ENCODE assay signal across 28 mouse cellular contexts in the genomic region with DNA sequence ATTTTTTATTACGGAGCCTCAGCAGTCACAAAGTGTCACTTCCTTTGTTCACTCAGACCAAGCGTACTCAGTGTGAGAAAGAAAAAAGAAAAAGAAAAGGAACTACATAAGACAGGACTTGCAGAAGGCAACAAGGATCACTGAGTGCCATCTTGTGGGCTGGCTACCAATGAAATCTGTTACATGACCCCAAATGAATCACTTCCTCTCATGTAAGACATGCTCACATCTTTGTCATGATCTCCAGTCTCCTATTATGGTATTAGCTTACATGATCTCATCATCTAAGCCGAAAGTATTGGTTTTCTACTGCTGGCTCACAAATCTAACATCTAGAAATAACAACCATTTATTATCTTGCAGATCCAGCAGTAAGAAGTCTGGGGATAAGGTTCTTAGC.
DNase-seq lines count a peak whose midpoint lies in the region; ATAC-seq and TF ChIP-seq lines count a peak whose summit lies in the region.
"Had no signal": no experiment of that assay in that cellular context is flagged by ENCODE, and none has a peak within 500 bp of the region (broad histone marks: within the 10 kb centered on the region; RNA-seq: fewer than 3 reads in every experiment).

No protein-coding gene starts in this region.

- no peaks in the 10 kb centered on the region for H3K9me3 ChIP-seq in lung, embryonic 14.5 days (ENCODE audit: low read depth, low read length)
- no peaks in the 10 kb centered on the region for H3K9me3 ChIP-seq in lung, postnatal 0 days (ENCODE audit: low read length)
- no peaks in the 10 kb centered on the region for H3K9me3 ChIP-seq in forebrain, embryonic 12.5 days
- H3K9me3 ChIP-seq: embryonic facial prominence, embryonic 12.5 days; embryonic facial prominence, embryonic 15.5 days; forebrain, embryonic 10.5 days; G1E; heart, embryonic 13.5 days; hindbrain, embryonic 15.5 days had no signal

- WGBS in lung, embryonic 14.5 days, result 54% methylated on average over 3 of the region's 3 CpGs
- WGBS in lung, postnatal 0 days, result 38% methylated on average over 3 of the region's 3 CpGs
- 83% methylated on average over 3 of the region's 3 CpGs for WGBS in forebrain, embryonic 12.5 days

- H3K27ac ChIP-seq in lung, embryonic 14.5 days (ENCODE audit: low read depth), result no peak overlapping the region
- H3K27ac ChIP-seq in lung, postnatal 0 days (ENCODE audit: low read length), result no peak overlapping the region
- H3K27ac ChIP-seq in forebrain, embryonic 12.5 days, result no peak overlapping the region
- H3K27ac ChIP-seq: embryonic facial prominence, embryonic 12.5 days; embryonic facial prominence, embryonic 15.5 days; forebrain, embryonic 10.5 days; gastrocnemius, adult 2 months; heart, embryonic 13.5 days; hindbrain, embryonic 15.5 days had no signal

- H3K4me2 ChIP-seq in lung, embryonic 14.5 days, result no peak overlapping the region
- no peak overlapping the region for H3K4me2 ChIP-seq in lung, postnatal 0 days (replicated peaks; ENCODE audit: low read depth, low read length)
- H3K4me2 ChIP-seq in forebrain, embryonic 12.5 days, result no peak overlapping the region
- H3K4me2 ChIP-seq: embryonic facial prominence, embryonic 12.5 days; embryonic facial prominence, embryonic 15.5 days; heart, embryonic 13.5 days; hindbrain, embryonic 15.5 days had no signal

- H3K4me3 ChIP-seq in lung, embryonic 14.5 days (ENCODE audit: low read depth, low read length), result no peak overlapping the region
- H3K4me3 ChIP-seq in lung, postnatal 0 days (ENCODE audit: low read depth, low read length), result no peak overlapping the region
- no peak overlapping the region for H3K4me3 ChIP-seq in forebrain, embryonic 12.5 days (replicated peaks)
- H3K4me3 ChIP-seq: embryonic facial prominence, embryonic 12.5 days; embryonic facial prominence, embryonic 15.5 days; erythroblast, embryonic 14.5 days; forebrain, embryonic 10.5 days; gastrocnemius, adult 2 months; heart, embryonic 13.5 days; hindbrain, embryonic 15.5 days had no signal

- no peak for ATAC-seq in lung, embryonic 14.5 days (ENCODE audit: insufficient read depth)
- no peak for ATAC-seq in lung, postnatal 0 days
- no peak for ATAC-seq in forebrain, embryonic 12.5 days (ENCODE audit: low FRiP score)
- ATAC-seq: forebrain, embryonic 14.5 days; forebrain, postnatal 0 days; intestine, postnatal 0 days had no signal

- H3K27me3 ChIP-seq in lung, embryonic 14.5 days (ENCODE audit: insufficient read depth, low read length), result no peaks in the 10 kb centered on the region
- no peaks in the 10 kb centered on the region for H3K27me3 ChIP-seq in lung, postnatal 0 days (replicated peaks; ENCODE audit: insufficient read depth, low read length)
- no peaks in the 10 kb centered on the region for H3K27me3 ChIP-seq in forebrain, embryonic 12.5 days
- H3K27me3 ChIP-seq: embryonic facial prominence, embryonic 12.5 days; embryonic facial prominence, embryonic 15.5 days; heart, embryonic 13.5 days; hindbrain, embryonic 15.5 days had no signal

- TF ChIP-seq CTCF in lung, embryonic 14.5 days (IDR thresholded peaks at IDR 0.05; ENCODE audit: low read depth), result no peak
- no peak for TF ChIP-seq CTCF in lung, postnatal 0 days (IDR thresholded peaks at IDR 0.05)

- H3K36me3 ChIP-seq in lung, embryonic 14.5 days (ENCODE audit: insufficient read depth), result no peaks in the 10 kb centered on the region
- H3K36me3 ChIP-seq in lung, postnatal 0 days (ENCODE audit: insufficient read depth, low read length), result no peaks in the 10 kb centered on the region
- H3K36me3 ChIP-seq in forebrain, embryonic 12.5 days (replicated peaks), result no peaks in the 10 kb centered on the region
- H3K36me3 ChIP-seq: embryonic facial prominence, embryonic 12.5 days; embryonic facial prominence, embryonic 15.5 days; forebrain, embryonic 10.5 days; G1E; heart, embryonic 13.5 days; hindbrain, embryonic 15.5 days had no signal

- peak; percentile 13 for DNase-seq in lung, embryonic 14.5 days
- DNase-seq in lung, postnatal 0 days (ENCODE audit: low spot score), result no peak
- DNase-seq in 416B (ENCODE audit: low read depth) (peak; percentile 96), adipocyte (ENCODE audit: low spot score) (peak; percentile 44)
- DNase-seq in fibroblast of lung, adult 2 months (ENCODE audit: low read depth), result peak; percentile 11
- DNase-seq in cerebellum, adult 9-10 months, result no peak
- DNase-seq in urinary bladder, postnatal 10 days (ENCODE audit: low spot score), result no peak
- DNase-seq: adrenal gland, adult 8-10 months; adrenal gland, postnatal 25 days; cerebellum, adult 18-20 months; cerebellum, adult 9-11 months; cerebellum, postnatal 25 days; forebrain, postnatal 0 days; gastrocnemius, adult 2 months; gastrocnemius, postnatal 25 days; heart, adult 18-20 months; heart, postnatal 14 days; heart, postnatal 4 days had no signal

- H3K4me1 ChIP-seq in lung, embryonic 14.5 days (ENCODE audit: insufficient read depth), result no peaks in the 10 kb centered on the region
- no peaks in the 10 kb centered on the region for H3K4me1 ChIP-seq in lung, postnatal 0 days (ENCODE audit: insufficient read depth, low read depth, low read length)
- no peaks in the 10 kb centered on the region for H3K4me1 ChIP-seq in forebrain, embryonic 12.5 days
- H3K4me1 ChIP-seq: embryonic facial prominence, embryonic 12.5 days; embryonic facial prominence, embryonic 15.5 days; forebrain, embryonic 10.5 days; heart, embryonic 13.5 days; hindbrain, embryonic 15.5 days had no signal

- TF ChIP-seq EP300 in lung, postnatal 0 days (IDR thresholded peaks at IDR 0.05), result no peak

- no peak overlapping the region for H3K9ac ChIP-seq in lung, embryonic 14.5 days
- no peak overlapping the region for H3K9ac ChIP-seq in lung, postnatal 0 days (replicated peaks; ENCODE audit: low read depth)
- no peak overlapping the region for H3K9ac ChIP-seq in forebrain, embryonic 12.5 days
- H3K9ac ChIP-seq: embryonic facial prominence, embryonic 12.5 days; embryonic facial prominence, embryonic 15.5 days; forebrain, postnatal 0 days; heart, embryonic 13.5 days; hindbrain, embryonic 15.5 days had no signal

Comparison
In these comparisons a context has a peak if more than half of its experiments do, and no peak if none do; other contexts are left out.
1. DNase-seq: peak in lung, embryonic 14.5 days (single experiment), 416B (single experiment), adipocyte (single experiment) and fibroblast of lung, adult 2 months (single experiment); none in lung, postnatal 0 days (single experiment), cerebellum, adult 9-10 months (single experiment) and urinary bladder, postnatal 10 days (single experiment).